Mouse (Mus musculus) testis, postnatal 14 days (tissue): ENCODE data around the gene Kcnip1.
A peak's percentile ranks its signal among the peaks of the same experiment; 100 is the strongest.

Source experiments
- DNase-seq: peaks from one replicate; pipeline ENCODE4 v3.0.0; 2021; ENCODE audit warnings: low spot score

The Kcnip1 gene

DNA sequence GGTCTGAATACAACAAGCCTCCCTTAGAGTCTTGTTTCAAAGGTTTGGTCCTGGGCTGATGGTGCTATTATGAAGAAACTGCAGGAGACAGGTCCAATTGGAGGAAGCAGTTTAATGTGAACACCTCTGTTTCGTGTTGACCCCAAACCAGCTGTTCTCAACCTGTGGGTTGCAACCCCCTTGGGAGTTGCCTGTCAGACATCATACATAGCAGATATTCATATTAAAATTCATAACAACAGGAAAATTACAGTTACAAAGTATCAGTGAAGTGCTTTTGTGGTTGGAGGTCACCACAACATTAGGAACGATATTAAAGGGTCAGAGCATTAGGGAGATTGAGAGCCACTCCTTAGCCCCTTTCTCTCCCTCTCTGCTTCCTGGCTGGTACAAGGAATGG is 91.2 kb downstream of the Kcnip1 start:
- DNase-seq, result no peak

DNA sequence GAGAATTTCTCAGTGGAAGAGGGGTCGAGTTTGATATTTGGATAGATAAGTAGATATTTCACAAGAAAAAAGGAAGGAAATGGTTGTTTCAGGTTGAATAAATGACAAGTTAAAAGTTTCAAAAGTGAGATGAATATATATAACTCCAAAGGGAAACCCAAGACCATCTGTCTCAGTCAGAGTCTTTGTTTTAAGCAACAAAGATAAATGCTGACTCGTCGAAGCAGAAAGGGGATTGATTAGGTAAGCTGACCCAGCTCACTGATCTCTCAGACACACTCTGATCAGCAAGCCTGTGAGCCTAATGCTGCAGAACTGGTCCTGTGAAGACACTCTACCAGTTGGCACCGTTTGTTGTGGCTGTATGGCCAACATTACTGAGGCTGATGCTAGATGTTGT is 101.9 kb downstream of the Kcnip1 start:
- no peak for DNase-seq

DNA sequence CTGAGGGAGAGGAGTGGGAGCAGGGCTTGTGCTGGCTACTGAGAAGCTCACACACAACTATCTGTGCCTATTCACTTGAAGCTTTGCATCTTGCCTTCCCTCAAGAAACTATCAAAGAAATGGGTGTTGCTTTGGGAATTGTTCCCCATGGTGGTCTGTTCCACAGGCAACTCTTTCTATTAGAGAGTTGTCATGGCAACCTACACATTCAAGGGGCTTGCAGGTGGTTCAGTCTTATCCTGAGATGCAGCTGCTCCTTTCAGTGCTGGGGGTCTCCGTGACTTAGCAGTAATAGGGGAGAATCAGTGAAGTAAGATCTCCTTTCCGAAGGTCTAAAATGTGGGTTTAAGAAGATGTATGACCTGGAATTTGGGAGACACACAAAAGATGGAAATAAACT is 102.6 kb downstream of the Kcnip1 start:
- no peak for DNase-seq

DNA sequence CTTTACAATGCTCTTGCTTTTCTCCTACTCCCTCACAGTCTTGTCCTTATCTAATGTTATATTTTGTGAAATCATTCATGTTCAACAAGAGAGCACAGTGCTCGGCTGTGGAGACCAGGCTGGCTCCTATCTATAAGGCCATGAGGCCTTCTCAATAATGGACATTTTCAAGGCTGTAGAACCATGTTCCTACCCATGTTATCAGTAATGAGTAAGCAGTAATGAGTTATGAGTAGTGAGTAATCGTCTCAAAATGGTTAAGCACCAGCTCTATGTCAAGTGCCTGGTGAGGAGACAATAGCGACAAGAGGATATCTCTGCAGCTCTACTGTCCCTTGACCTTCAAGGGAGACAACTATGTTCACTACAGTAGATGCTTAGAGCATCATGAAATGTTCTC is 105.3 kb downstream of the Kcnip1 start:
- DNase-seq, result no peak

DNA sequence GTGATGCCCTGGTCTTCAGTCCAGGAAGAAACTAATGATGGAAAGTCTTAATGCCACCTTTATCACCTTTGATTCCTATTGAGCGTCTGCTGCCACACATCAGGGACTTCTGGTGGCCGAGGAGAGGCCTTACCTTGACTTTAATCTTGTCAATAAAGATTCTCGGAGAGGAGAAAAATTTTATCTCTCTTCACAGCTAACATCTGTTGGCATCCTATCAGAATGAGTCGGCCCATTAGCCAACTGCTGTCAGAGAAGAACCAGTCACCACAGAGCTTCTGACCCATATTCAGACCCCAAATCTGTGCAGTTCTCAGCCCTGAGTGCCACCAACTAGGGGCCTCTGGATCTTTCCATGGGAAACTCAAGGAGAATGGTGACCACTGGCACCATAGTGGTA is 107.0 kb downstream of the Kcnip1 start:
- DNase-seq, result no peak

DNA sequence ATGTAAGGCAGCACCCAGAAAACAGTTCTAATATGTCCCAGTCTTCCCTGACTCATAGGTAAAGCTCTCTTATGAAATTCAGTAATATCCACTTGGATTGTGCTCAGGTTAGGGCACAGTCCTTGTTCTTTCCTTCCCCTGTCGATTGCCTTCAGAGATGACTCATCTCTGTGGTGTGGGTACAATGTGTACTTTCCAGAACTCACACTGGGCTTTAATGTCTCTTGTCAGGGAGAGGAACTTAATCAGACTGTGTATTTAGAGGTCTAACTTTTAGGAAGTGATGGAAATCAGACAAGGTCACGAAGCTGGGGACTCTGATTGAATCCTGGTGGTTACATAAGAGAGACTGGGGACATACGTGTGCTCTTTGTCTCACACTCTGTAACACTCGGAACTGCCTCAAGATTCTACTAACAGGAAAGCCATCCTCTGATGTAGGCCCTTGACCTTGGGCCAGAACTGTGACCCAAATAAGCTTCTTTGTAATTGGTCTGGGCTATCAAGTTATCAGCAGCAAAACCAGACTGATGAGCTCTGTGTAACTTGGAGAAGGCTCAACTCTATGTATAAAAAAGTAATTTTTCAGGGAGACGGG is 110.1 kb downstream of the Kcnip1 start:
- DNase-seq, result peak; percentile 9

DNA sequence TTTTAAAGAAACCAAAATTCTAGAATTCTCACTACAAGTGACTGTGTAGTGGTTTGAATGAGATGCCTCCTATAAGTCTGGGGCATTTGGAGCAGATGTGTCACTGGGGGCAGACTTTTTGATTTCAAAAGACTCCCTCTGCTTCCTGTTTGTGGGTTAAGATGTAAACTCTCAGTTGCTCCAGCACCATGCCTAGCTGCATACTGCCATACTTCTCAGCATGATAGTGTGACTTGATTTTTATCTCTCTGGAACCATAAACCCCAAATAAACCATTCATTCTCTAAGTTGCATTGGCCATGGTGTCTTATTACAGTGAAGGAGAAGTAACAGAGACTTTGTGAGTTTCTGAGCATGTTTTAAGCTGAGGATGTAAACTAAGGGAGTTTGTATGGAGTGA is 118.0 kb downstream of the Kcnip1 start:
- DNase-seq, result no peak

DNA sequence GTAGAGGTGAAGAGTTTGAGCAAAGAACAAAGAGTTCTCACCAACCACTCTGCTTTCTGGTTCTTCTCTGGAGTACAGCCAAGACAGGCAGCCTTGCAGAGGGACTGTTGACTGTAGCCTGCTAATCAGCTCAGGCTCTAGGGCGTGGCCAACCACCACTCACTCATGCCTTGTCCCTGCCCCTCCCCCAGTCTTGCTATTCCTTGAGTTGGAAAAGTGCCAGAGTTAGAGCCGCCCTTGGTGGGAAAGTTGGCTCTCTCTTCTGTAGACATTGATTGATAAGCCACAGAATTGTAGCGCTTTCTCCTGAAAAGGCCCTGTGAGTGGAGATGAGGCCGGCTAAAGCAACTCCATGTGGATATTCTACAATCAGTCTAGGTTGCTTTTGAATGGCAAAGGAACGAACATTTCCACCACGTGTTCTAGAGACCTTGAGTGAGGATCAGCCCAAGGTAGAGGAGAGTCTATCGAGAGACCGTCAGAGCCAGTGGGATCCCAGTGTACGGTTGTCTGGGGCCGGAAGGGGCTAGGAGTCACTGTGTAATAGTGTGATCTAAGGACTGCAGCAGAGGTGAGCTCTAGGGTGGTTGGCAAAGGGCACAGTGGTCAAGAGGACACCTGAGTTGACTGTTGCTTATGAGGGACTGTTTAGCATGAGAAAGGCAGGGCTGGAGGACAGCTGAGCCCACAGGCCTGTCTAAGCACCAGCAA is 119.7 kb downstream of the Kcnip1 start:
- peak; percentile 62 for DNase-seq

DNA sequence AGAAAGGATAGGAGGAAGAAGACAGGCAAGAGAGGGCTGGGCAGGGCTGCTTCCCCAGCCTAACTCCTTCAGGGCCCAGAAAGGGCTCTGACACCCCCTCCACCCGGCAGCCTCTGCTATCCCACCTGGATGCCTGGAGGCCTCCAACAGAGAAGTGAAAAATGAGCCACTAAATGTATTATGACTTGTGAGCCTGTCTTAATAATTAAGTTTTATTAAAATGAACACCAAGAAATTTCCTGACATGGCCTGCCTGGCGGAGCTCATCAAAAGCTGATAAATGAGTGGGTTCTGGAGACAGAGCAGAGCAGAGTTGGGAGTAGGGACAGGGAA is 120.3 kb downstream of the Kcnip1 start:
- DNase-seq, result no peak

DNA sequence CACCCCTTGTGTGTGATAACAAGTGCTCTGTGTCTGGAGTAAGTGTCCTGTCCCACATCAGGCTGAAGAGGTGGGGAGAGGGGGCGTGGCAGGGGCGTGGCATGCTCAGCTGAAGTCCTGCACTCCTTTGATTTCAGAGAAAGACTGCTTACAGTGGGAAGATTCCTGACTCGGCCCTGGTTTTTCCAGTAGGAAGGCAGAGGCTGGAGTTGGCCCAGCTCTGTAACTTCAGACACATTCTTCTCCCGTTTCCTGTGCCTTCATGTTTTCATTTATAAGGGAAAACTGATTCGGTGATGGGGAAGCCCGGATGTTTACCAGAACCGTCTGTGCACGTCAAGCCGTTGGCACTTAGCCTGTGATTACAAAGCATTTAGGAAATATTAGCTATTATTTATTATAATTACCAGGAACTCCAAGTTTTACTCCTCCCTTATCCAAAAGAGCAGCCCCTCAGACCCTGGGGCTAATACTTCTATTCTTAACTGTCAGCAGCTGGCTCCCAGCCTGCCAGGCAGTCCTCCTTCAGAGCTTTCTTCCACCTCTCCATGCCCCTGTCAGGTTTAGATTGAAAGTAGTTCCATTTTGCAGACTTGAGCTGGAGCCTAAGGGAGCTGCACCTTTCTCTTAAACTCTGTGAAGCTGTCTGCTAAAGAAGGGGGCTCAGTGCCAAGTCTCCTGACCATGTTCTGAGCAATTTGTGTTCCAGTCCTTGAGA is 120.8 kb downstream of the Kcnip1 start:
- no peak for DNase-seq

DNA sequence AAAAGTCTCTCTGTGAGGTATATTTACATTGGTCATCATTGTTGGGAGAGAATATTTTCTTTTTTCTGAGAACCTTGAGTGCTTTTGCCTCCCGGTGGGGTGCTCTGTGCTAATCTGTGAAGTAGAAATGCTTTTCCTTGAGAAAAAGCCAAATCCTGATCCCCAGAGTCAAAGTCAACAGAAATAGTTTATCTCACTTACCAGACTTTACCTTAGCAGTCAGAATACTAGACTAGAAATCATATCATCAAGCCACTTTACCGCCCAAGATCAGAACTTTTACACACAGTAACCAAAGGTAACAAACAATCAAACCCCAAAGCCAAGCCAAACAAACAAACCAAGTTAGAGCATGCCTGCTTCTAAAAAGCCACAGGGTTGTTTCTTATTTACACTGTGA is 122.7 kb downstream of the Kcnip1 start:
- DNase-seq, result no peak

DNA sequence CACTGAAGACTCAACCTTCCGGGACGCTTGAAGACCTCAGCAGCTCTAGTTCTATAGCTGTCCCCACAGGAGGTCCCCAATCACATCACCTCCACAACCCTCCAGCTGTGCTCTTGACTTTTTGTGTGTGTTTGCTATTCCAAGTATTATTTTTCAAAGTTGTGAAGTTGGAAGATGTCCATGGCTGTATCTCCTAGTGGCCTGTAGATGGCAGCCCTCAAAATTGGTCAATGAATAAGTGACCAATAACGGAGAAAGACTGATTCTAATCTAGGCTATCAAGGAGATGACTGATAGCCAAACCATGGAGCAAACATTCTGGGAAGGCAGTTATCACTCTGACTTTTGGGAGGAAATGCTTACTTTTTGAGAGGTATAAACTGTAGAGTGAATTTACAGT is 123.4 kb downstream of the Kcnip1 start:
- DNase-seq, result no peak

DNA sequence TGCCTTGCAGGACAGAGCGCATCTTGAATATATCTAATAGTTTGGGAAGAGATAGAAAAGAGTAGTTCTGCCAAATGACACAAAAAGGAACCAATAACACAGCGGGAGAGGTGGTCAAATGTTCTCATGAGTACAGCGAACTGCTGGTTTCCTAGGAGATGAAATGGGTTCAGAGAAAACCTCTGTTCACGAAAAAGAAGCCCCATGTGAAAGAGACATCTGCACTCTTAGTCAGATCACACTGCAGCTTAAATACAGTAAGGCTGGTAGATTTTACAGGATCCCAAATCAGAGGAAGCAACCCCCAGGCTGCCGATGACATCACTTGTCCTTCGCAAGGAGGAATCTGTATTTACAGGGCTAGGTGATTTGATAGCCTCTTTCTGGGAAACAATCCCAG is 126.2 kb downstream of the Kcnip1 start:
- no peak for DNase-seq

DNA sequence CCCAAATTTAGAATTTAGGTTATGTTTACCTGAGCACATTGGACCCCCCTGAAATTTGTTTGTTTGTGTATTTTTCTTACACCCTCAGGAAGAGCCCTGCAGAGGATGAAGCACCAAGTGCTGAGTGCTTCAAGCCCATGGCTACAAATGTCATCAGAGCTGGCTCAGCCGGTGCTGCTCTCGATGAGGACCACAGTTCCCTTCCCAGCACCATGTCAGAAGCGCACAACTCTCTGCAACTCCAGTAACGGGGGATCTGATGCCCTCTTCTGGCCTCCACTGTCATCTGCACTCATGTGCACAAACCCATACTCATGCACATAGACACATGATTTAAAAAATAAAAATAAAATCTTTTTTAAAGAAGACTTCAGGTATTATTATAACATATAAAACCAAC is 128.7 kb downstream of the Kcnip1 start:
- no peak for DNase-seq

DNA sequence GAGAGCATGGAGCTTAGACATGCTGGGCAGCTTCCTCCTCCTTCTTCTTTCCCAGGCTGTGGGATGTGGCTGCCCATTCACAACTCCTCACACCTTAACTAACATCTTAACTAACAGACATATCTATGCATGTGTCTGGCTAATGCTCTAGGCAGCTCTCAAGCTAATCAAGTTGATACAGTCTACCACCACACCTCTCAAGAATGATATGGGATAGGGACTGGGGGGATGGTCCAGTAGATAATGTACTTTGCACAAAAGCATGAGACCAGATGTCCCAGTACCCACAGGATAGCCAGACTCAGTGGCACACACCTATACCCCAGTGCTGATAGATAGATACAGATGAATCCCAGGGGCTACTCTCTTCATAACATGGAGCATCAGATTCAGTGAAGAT is 131.1 kb downstream of the Kcnip1 start:
- no peak for DNase-seq

DNA sequence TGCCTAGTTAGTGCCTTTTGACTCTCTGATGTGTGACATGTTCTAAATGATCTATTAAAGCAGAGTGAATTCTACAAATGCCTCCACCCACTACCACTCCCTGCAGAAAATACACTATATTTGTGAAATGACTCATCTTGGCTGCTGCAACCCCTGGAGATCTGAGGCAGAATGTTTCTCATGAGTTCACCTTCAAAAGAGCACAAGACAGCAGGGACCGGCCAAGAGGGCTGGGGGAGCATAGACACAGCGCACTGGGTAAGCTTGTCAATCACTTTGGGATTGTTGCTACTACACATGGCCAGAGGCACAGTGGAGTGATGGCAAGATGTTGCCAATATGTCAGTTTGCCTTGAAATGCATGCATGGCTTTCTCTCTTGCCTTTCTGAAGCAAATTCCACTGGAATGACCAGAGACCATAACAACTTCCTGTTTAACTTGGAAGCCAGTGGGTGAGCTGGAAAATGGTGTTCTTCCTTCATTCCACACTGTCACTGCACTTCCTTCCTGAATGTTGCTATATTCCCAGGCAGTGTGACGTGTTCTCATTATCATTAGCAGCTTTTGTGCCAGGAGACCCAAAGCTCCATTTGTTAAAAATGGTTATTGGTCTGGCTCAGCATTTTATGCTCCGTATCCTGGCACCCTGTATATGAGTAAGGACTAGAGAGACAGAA is 131.9 kb downstream of the Kcnip1 start:
- no peak for DNase-seq

DNA sequence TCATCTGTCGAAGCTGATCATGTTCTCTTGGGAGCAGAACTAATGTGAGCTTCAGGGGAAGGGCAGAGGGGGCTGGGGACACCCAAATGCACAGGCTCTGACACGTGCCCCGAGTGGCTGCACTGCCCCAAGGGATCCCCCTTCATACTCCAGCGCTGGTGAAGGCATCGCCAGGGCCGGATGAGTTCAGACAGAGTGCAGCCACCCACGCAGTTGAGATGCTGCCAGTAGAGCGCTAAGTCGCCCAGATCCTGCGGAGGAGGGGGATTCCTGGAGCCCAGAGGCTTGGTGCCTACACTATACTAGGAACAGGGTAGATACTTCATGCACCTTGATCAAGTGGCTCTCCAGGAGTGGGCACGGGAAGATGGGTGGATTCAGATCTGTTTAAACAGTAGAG is 143.3 kb downstream of the Kcnip1 start:
- DNase-seq, result no peak

DNA sequence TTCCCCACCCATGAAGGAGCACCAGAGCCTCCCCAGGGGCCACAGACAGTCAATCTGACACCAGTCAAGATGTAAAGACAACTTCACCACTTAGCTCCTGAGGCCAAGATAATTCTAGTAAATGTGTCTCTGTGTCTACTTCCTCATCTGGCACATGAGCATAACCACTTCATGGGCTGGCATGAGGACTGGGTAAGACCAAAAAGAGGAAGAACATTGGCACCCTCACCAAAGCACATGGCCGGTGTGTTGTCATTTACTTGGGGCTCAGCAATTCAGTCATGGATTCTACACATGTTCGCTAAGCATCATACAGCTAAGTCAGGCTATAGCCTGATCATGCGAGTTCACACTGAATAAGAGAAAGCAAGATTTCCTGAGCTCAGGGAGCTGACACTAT is 144.3 kb downstream of the Kcnip1 start:
- DNase-seq, result no peak

DNA sequence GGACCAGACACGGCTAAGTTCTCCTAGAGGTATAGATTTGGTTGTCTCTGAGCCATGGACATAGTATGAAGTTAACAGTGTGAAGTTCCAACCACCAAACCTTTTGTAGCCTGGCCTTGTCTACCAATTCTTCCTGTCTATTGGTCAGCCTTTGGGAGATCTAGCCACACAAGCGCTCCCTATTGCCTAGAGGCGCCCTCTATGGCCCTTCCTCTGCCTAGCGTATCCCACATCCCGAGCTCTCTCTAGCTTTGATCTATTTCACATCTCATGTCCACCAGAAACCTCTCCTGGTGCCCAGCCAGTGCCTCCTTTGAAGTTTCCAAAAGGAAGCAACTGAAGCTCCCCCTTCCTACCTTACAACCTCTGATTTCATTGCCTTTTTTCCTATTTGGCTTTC is 147.0 kb downstream of the Kcnip1 start:
- no peak for DNase-seq

DNA sequence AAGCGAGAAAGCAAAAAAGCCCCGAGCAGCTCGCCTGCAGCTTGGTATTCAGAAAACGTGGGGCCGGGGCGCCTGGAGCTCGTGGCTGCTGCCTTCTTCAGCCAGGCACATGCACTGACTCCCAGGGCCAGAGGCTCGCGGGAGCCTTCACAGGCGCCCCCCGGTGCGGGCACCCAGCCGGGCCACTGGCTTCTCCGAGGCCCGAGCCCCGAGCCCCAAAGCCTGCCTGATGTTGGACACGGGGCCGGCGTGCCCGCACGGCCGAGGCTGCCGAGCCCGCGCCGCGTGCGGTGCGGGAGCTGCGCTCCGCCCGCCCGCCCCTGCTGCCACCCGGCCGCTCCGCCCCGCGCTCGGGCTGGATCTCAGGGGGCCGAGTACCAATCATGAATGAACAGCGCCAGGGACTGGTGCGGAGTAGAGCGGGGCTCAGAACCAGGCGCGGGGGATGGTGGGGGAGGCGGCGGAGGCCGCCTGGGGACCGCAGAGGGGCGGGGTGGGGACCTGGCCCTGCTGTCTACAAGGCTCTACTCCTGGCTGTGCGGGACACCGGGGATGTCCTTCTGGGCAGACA is 149.6 kb downstream of the Kcnip1 start:
- no peak for DNase-seq

DNA sequence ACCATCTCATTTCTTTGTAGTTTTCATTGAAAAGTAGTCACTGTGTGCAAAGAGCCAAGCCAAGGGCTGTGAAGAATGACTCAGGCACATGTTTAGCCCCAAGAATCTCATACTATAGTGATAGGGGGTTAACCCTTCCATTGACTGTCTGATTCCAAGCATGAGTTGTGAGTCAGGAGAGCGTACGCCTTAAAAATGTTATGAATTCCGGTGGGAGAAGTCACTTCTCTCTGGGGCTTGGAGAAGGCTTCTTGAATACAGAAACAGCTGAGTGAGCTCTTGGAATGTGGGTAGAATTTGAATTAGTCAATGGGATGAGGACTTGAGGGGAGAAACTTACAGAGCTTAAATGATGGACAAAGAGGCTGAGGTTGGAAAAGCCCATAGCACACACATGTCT is 153.9 kb downstream of the Kcnip1 start:
- no peak for DNase-seq

DNA sequence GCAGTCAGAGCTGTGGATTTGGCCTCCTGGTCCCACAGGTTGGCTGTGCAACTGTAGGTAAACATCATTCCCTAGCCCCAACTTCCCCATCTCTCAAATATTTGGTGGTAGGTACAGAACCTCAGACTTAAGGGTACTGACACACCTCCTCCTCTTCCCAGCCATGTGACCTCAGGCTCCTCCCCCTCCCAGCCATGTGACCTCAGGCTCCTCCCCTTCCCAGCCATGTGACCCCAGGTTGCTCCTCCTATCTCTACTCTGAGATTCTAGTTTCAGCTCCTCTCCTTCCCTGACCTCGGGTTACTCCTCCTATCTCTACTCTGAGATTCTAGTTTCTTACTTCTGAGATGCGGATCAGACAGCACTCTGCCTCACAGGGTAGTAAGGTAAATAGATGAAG is 163.2 kb downstream of the Kcnip1 start:
- peak; percentile 19 for DNase-seq

DNA sequence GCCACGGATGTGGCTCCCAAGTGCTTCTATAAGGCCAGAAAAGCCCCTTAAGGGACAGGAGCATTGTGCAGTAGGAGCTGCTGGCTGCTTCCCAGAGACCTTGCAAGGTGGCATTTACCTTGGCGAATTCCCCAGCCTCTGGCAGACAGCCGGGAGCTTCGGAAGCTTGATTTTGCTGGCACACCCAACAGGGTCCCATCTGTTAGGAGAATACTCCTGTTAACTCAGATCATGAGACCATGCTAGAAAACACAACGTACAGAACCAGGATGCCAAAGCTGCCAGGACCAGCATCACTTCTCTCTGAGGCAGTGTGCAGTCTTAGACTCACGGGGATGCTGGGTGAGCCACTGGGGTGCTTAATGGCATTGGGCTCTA is 165.1 kb downstream of the Kcnip1 start:
- no peak for DNase-seq
